Mouse (Mus musculus) erythroblast, embryonic 14.5 days (primary cell): Measurements from ENCODE around the gene Retreg3.

Experiments
- GATA1 ChIP-seq: IDR thresholded peaks from 2 replicates; pipeline ENCODE4 v1.6.1; 2012; ENCODE audit warnings: low read length, inconsistent platforms, mixed read lengths
- TAL1 ChIP-seq: IDR thresholded peaks from 3 replicates; pipeline ENCODE4 v1.6.1; 2012; ENCODE audit warnings: low read length, inconsistent platforms, mixed read lengths

DNA sequence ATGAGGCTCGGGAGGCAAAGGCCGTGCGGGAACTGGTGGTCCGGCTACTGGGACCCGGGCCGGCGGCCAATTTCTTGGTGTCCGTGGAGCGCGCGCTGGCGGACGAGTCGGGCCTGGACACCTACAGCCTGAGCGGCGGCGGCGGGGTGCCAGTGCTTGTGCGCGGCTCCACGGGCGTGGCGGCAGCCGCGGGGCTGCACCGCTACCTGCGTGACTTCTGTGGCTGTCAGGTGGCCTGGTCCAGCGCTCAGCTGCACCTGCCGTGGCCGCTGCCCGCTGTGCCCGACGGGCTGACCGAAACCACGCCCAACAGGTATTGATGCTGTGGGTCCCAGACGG is 49.5 kb downstream of the Retreg3 start:
- TF ChIP-seq TAL1 (no peak), GATA1 (no peak)
